Mouse (Mus musculus) kidney, postnatal 4 days (tissue): ENCODE data around the gene Gm20741.

ENCODE experiments used
- DNase-seq, 2 experiments: peaks; one replicate each; pipeline ENCODE4 v3.0.0; 2021; ENCODE audit warnings: mixed read lengths in 2 of 2

Gene Gm20741

GRCm38 (mm10) chr16:88811827-88812226 lies at the start of gene Gm20741:
TSS of gene Gm20741 (minus strand) at chr16:88812220.
- DNase-seq, result no peak

- DNase-seq, result peak; percentile 5 to 36
Observed at GRCm38 (mm10) chr16:88851450-88851849, 39.4 kb upstream of the Gm20741 start.

- DNase-seq, result no peak
Observed at GRCm38 (mm10) chr16:88848558-88848957, 36.5 kb upstream of the Gm20741 start.

GRCm38 (mm10) chr16:88847363-88847762 lies 35.3 kb upstream of the Gm20741 start:
- no peak for DNase-seq

- DNase-seq, result no peak
Observed at GRCm38 (mm10) chr16:88826978-88827377, 15.0 kb upstream of the Gm20741 start.

- DNase-seq, result no peak
Observed at GRCm38 (mm10) chr16:88826095-88826652, 14.2 kb upstream of the Gm20741 start, which contains the start of gene Krtap14. TSS of gene Krtap14 (minus strand) at chr16:88826145.

- DNase-seq, result no peak
Observed at GRCm38 (mm10) chr16:88823736-88824135, 11.7 kb upstream of the Gm20741 start.

GRCm38 (mm10) chr16:88820066-88820465 lies 8.0 kb upstream of the Gm20741 start, which contains the start of gene Krtap15:
TSS of gene Krtap15 (plus strand) at chr16:88820215.
- DNase-seq, result no peak

GRCm38 (mm10) chr16:88786786-88787185 lies 25.2 kb downstream of the Gm20741 start:
- DNase-seq, result no peak

- no peak for DNase-seq
Observed at GRCm38 (mm10) chr16:88777596-88777995, 34.4 kb downstream of the Gm20741 start, which contains the start of gene Gm5965. TSS of gene Gm5965 (plus strand) at chr16:88777896.

- no peak for DNase-seq
Observed at GRCm38 (mm10) chr16:88774106-88774505, 37.9 kb downstream of the Gm20741 start, which contains the start of gene 2310057N15Rik. TSS of gene 2310057N15Rik (minus strand) at chr16:88774206.
